16 mouse cellular contexts compared by ENCODE assay signal in genomic region chr1:97576576-97576975, GRCm38 (mm10).
"Had no signal": no experiment of that assay in that cellular context is flagged by ENCODE, and none has a peak within 500 bp of the region (broad histone marks: within the 10 kb centered on the region; RNA-seq: fewer than 3 reads in every experiment).

No protein-coding gene starts in this region.

- H3K27me3 ChIP-seq: kidney, embryonic 15.5 days; limb, embryonic 13.5 days; megakaryocyte, embryonic 14.5 days; midbrain, embryonic 13.5 days; neural tube, embryonic 12.5 days; stomach, embryonic 15.5 days had no signal

- H3K4me3 ChIP-seq: kidney, embryonic 15.5 days; limb, embryonic 13.5 days; megakaryocyte, embryonic 14.5 days; midbrain, embryonic 13.5 days; myocyte; neural tube, embryonic 12.5 days; stomach, embryonic 15.5 days had no signal

- H3K4me1 ChIP-seq: kidney, embryonic 15.5 days; limb, embryonic 13.5 days; megakaryocyte, embryonic 14.5 days; midbrain, embryonic 13.5 days; neural tube, embryonic 12.5 days; stomach, embryonic 15.5 days had no signal

- H3K9me3 ChIP-seq: kidney, embryonic 15.5 days; limb, embryonic 13.5 days; megakaryocyte, embryonic 14.5 days; midbrain, embryonic 13.5 days; neural tube, embryonic 12.5 days; stomach, embryonic 15.5 days had no signal

- H3K4me2 ChIP-seq: kidney, embryonic 15.5 days; limb, embryonic 13.5 days; lung, embryonic 14.5 days; midbrain, embryonic 13.5 days; neural tube, embryonic 12.5 days; stomach, embryonic 15.5 days had no signal

- H3K9ac ChIP-seq: kidney, embryonic 15.5 days; limb, embryonic 13.5 days; liver, embryonic 14.5 days; lung, embryonic 14.5 days; midbrain, embryonic 13.5 days; neural tube, embryonic 12.5 days; stomach, embryonic 15.5 days had no signal

- DNase-seq: kidney, adult 2 months; kidney, postnatal 14 days; left cerebral cortex, postnatal 4 days; lung, embryonic 14.5 days; lung, postnatal 14 days; spleen, adult 18-20 months; thymus, postnatal 4 days had no signal

- H3K27ac ChIP-seq: kidney, embryonic 15.5 days; limb, embryonic 13.5 days; liver, embryonic 14.5 days; macrophage; midbrain, embryonic 13.5 days; neural tube, embryonic 12.5 days; stomach, embryonic 15.5 days had no signal

- H3K36me3 ChIP-seq: kidney, embryonic 15.5 days; limb, embryonic 13.5 days; midbrain, embryonic 13.5 days; neural tube, embryonic 12.5 days; stomach, embryonic 15.5 days had no signal

- ATAC-seq: midbrain, embryonic 13.5 days had no signal
